19 mouse cellular contexts compared by ENCODE assay signal in genomic region chr1:189630026-189630425, GRCm38 (mm10). TPM values are rescaled to one million over a fixed set of nuclear protein-coding genes. Genes with fewer than 3 reads are reported as not detected.
DNase-seq lines count a peak whose midpoint lies in the region; TF ChIP-seq lines count a peak whose summit lies in the region.
"Had no signal": no experiment of that assay in that cellular context is flagged by ENCODE, and none has a peak within 500 bp of the region (broad histone marks: within the 10 kb centered on the region; RNA-seq: fewer than 3 reads in every experiment).

No protein-coding gene starts in this region.

- no peak overlapping the region for H3K27ac ChIP-seq in cerebellum, adult 2 months (ENCODE audit: insufficient read depth, low read length)
- no peak overlapping the region for H3K27ac ChIP-seq in heart, embryonic 10.5 days
- H3K27ac ChIP-seq: embryonic facial prominence, embryonic 13.5 days; forebrain, embryonic 12.5 days; heart, adult 2 months had no signal

- TF ChIP-seq POLR2A in cerebellum, adult 2 months (IDR thresholded peaks at IDR 0.05; ENCODE audit: borderline replicate concordance, insufficient read depth, low read length) = no peak

- WGBS in cerebellum, adult 2 months = 12% methylated on average over 6 of the region's 6 CpGs
- 69% methylated on average over 6 of the region's 6 CpGs for WGBS in heart, embryonic 10.5 days

- peaks cover 3% of the 10 kb centered on the region; the same call in 1 of the 2 replicates for H3K4me1 ChIP-seq in cerebellum, adult 2 months (ENCODE audit: control insufficient read depth, insufficient read depth, low read length)
- H3K4me1 ChIP-seq in heart, embryonic 10.5 days = no peaks in the 10 kb centered on the region
- H3K4me1 ChIP-seq: embryonic facial prominence, embryonic 13.5 days; heart, embryonic 12.5 days had no signal

- no peak overlapping the region for H3K4me3 ChIP-seq in cerebellum, adult 2 months (replicated peaks; ENCODE audit: insufficient read depth, low read depth, low read length)
- H3K4me3 ChIP-seq in heart, embryonic 10.5 days = no peak overlapping the region
- H3K4me3 ChIP-seq: embryonic facial prominence, embryonic 13.5 days; forebrain, embryonic 12.5 days; heart, adult 2 months; heart, embryonic 12.5 days had no signal

- H3K36me3 ChIP-seq in heart, embryonic 10.5 days = no peaks in the 10 kb centered on the region
- H3K36me3 ChIP-seq: embryonic facial prominence, embryonic 13.5 days; forebrain, embryonic 12.5 days; heart, embryonic 12.5 days had no signal

- DNase-seq in cerebellum, adult 2 months = peak; percentile 15 to 43
- no peak for DNase-seq in cerebellum, adult 8-10 months
- peak; percentile 50 for DNase-seq in heart, adult 11 months
- DNase-seq in heart, embryonic 10.5 days (ENCODE audit: low spot score) = no peak
- DNase-seq in ES-CJ7 (ENCODE audit: low read depth, low spot score) = peak; percentile 18
- peak; percentile 65 to 82 for DNase-seq in cerebellum, postnatal 14 days
- no peak for DNase-seq in adrenal gland, postnatal 4 days (ENCODE audit: low spot score in 2 of 2)
- no peak for DNase-seq in heart, postnatal 10 days
- DNase-seq: adrenal gland, adult 8-10 months; adrenal gland, postnatal 36 days; gastrocnemius, postnatal 10 days; heart, adult 2 months; heart, postnatal 36 days; kidney, adult 11 months; kidney, adult 9 months had no signal

- no peaks in the 10 kb centered on the region for H3K9me3 ChIP-seq in heart, embryonic 10.5 days
- H3K9me3 ChIP-seq: embryonic facial prominence, embryonic 13.5 days; forebrain, embryonic 12.5 days; heart, embryonic 12.5 days had no signal

- intact Hi-C loops in heart, postnatal 10 days (cut with DNase I) = no loop called here

- no peaks in the 10 kb centered on the region for H3K27me3 ChIP-seq in cerebellum, adult 2 months (ENCODE audit: control insufficient read depth, insufficient read depth, low read length)
- H3K27me3 ChIP-seq in heart, embryonic 10.5 days (ENCODE audit: insufficient read depth, poor library complexity, severe bottlenecking) = no peaks in the 10 kb centered on the region
- H3K27me3 ChIP-seq: embryonic facial prominence, embryonic 13.5 days; heart, embryonic 12.5 days; Patski had no signal

- no peak for TF ChIP-seq CTCF in cerebellum, adult 2 months (IDR thresholded peaks at IDR 0.05; ENCODE audit: borderline replicate concordance, insufficient read depth, low read depth, low read length)

RNA-seq across cellular contexts. Expression of gene Cenpf, which starts 57.9 kb away (rescaled TPM):
- 0.05 and 0.07 TPM in 2 replicates for polyA plus RNA-seq in cerebellum, adult 2 months (2012; rRNA removed)
- polyA plus RNA-seq in heart, embryonic 10.5 days (2016; fragmentation: Nextera tagmentation; extraction: Ambion mirVana) = 62.7 and 71.3 TPM in 2 replicates
- 10 to 100 TPM; 28.6 to 30.1 TPM for total RNA-seq in adrenal gland, postnatal 4 days (2021)
- 10 to 100 TPM; 18.0 to 20.2 TPM for total RNA-seq in heart, postnatal 10 days (2021)

Comparison
In these comparisons a context has a peak if more than half of its experiments do, and no peak if none do; other contexts are left out.
1. DNase-seq: peak in cerebellum, adult 2 months (2 of 2), heart, adult 11 months (single experiment), ES-CJ7 (single experiment) and cerebellum, postnatal 14 days (2 of 2); none in cerebellum, adult 8-10 months (single experiment), heart, embryonic 10.5 days (single experiment), adrenal gland, postnatal 4 days (0 of 2) and heart, postnatal 10 days (0 of 2).